19 mouse cellular contexts compared by ENCODE assay signal in the genomic region with DNA sequence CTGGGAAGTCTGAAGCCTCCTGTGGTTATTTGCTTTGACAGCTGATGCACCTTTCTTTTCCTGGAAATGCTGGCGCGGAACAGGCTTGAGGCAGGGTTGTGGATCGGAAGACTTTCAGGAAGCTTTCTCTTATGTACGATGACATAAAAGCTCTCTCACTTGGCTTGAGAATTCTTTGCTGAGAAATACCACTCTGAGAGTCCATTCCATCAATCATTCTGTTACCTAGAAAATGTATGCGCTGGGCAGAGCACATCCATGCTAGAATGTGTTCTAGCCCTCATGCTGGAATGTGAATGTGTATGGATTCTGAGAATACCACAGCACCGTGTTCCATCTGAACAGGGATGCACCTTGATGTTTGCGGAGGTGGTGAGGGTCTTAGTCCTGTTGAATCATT. TPM values are rescaled to one million over a fixed set of nuclear protein-coding genes. Genes with fewer than 3 reads are reported as not detected.
"Had no signal": no experiment of that assay in that cellular context is flagged by ENCODE, and none has a peak within 500 bp of the region (broad histone marks: within the 10 kb centered on the region; RNA-seq: fewer than 3 reads in every experiment).

No protein-coding gene starts in this region.

- H3K4me1 ChIP-seq: midbrain, embryonic 10.5 days; midbrain, embryonic 12.5 days; neural tube, embryonic 12.5 days had no signal

- H3K36me3 ChIP-seq: liver, embryonic 15.5 days; lung, embryonic 15.5 days; midbrain, embryonic 10.5 days; midbrain, embryonic 12.5 days; neural tube, embryonic 12.5 days had no signal

- H3K9me3 ChIP-seq: liver, embryonic 15.5 days; lung, embryonic 15.5 days; megakaryocyte, embryonic 14.5 days; midbrain, embryonic 10.5 days; midbrain, embryonic 12.5 days; neural tube, embryonic 12.5 days had no signal

- H3K4me3 ChIP-seq: liver, embryonic 15.5 days; lung, embryonic 15.5 days; megakaryocyte, embryonic 14.5 days; midbrain, embryonic 10.5 days; midbrain, embryonic 12.5 days; neural tube, embryonic 12.5 days had no signal

- ATAC-seq: liver, postnatal 0 days; lung, postnatal 0 days; midbrain, embryonic 16.5 days had no signal

- H3K9ac ChIP-seq: liver, embryonic 15.5 days; liver, postnatal 0 days; lung, embryonic 15.5 days; midbrain, embryonic 12.5 days; neural tube, embryonic 12.5 days had no signal

- H3K4me2 ChIP-seq: liver, embryonic 15.5 days; lung, embryonic 15.5 days; midbrain, embryonic 12.5 days; neural tube, embryonic 12.5 days had no signal

- H3K27ac ChIP-seq: liver, embryonic 15.5 days; lung, embryonic 15.5 days; macrophage; midbrain, embryonic 10.5 days; midbrain, embryonic 12.5 days; neural tube, embryonic 12.5 days had no signal

- DNase-seq: liver, postnatal 0 days; lung, adult 2 months; lung, postnatal 14 days; lung, postnatal 36 days; midbrain, embryonic 14.5 days; right cerebral cortex, postnatal 14 days; thymus, adult 18-20 months; thymus, postnatal 14 days; thymus, postnatal 36 days had no signal

- H3K27me3 ChIP-seq: liver, embryonic 15.5 days; lung, embryonic 15.5 days; megakaryocyte, embryonic 14.5 days; midbrain, embryonic 12.5 days; neural tube, embryonic 12.5 days had no signal

RNA-seq across cellular contexts. Expression of a gene that starts 15.1 kb away (rescaled TPM):
- polyA plus RNA-seq: midbrain, embryonic 10.5 days; midbrain, embryonic 12.5 days; neural tube, embryonic 14.5 days had no signal

RNA-seq across cellular contexts. Expression of a gene that starts 51.1 kb away (rescaled TPM):
- polyA plus RNA-seq: midbrain, embryonic 10.5 days; midbrain, embryonic 12.5 days; midbrain, embryonic 14.5 days; midbrain, embryonic 16.5 days; neural tube, embryonic 12.5 days; neural tube, embryonic 14.5 days had no signal
